Mouse (Mus musculus): Measurements from ENCODE around the gene Gm28043. TPM values are rescaled to one million over a fixed set of nuclear protein-coding genes. Genes with fewer than 3 reads are reported as not detected.

Gm28043 gene
- total and polyA plus RNA-seq, 3 experiments, result 1.3 to 3.4 TPM; not detected in 1

GRCm38 (mm10) chr17:29731953-29732325 is 117.3 kb downstream of the Gm28043 start:
- Histone ChIP-seq H3K9ac (ENCODE audit: control insufficient read depth, low read depth, low read length, poor library complexity, severe bottlenecking) (no peak overlapping the region), H3K4me1 (ENCODE audit: control insufficient read depth in 1 of 2, insufficient read depth in 2 of 2, low read length in 2 of 2) (peaks cover 2 to 4% of the 10 kb centered on the region in 2 experiments; a peak in 3 of 4 replicates), H3K79me2 (ENCODE audit: control insufficient read depth, insufficient read depth, low read length, poor library complexity) (no peaks in the 10 kb centered on the region), H3K27me3 (ENCODE audit: control insufficient read depth in 1 of 2, insufficient read depth in 2 of 2, low read length in 2 of 2) (no peaks in the 10 kb centered on the region), H3K36me3 (ENCODE audit: control insufficient read depth in 1 of 2, insufficient read depth in 2 of 2, low read length in 2 of 2) (0 out of 4 replicates have a peak, but pooled peaks cover 0 to 3% of the 10 kb centered on the region in 2 experiments), H3K4me3 (ENCODE audit: control insufficient read depth in 1 of 2, insufficient read depth in 1 of 2, low read depth in 2 of 2, low read length in 2 of 2) (no peak overlapping the region), H3K9me3 (replicated peaks; ENCODE audit: insufficient read depth, low read length) (no peaks in the 10 kb centered on the region), H3K27ac (ENCODE audit: control insufficient read depth, low read depth, low read length) (no peak overlapping the region)
- no peak for DNase-seq (ENCODE audit: low read depth, low spot score)
- no peak for TF ChIP-seq RAD21 (IDR thresholded peaks at IDR 0.05; ENCODE audit: low read depth, low read length)
- TF ChIP-seq POLR2AphosphoS2 (IDR thresholded peaks at IDR 0.05; ENCODE audit: low read length), result no peak
- no peak for TF ChIP-seq CTCF (IDR thresholded peaks at IDR 0.05 in 2 of 3, conservative IDR thresholded peaks at IDR 0.05 in 1 of 3; ENCODE audit: control insufficient read depth in 1 of 3, insufficient read depth in 1 of 3, low read depth in 2 of 3, low read length in 3 of 3, poor library complexity in 1 of 3, severe bottlenecking in 1 of 3)
- TF ChIP-seq JUND (IDR thresholded peaks at IDR 0.05; ENCODE audit: low read depth, low read length), result no peak
- no peak for TF ChIP-seq MYB (IDR thresholded peaks at IDR 0.05; ENCODE audit: low read depth, low read length)
- TF ChIP-seq POLR2AphosphoS5 (IDR thresholded peaks at IDR 0.05; ENCODE audit: borderline replicate concordance, low read depth, low read length), result no peak
- no peak for TF ChIP-seq ZMIZ1 (IDR thresholded peaks at IDR 0.05; ENCODE audit: low read depth, low read length)
- TF ChIP-seq NELFE (IDR thresholded peaks at IDR 0.05; ENCODE audit: low read depth, low read length), result no peak
- TF ChIP-seq TBP (IDR thresholded peaks at IDR 0.05; ENCODE audit: low read depth, low read length), result no peak
- TF ChIP-seq EP300 (IDR thresholded peaks at IDR 0.05; ENCODE audit: low read depth in 1 of 2, low read length in 2 of 2), result no peak
- no peak for TF ChIP-seq UBTF (IDR thresholded peaks at IDR 0.05; ENCODE audit: borderline replicate concordance, insufficient read depth, low read depth, low read length)

GRCm38 (mm10) chr17:29732522-29732921 is 117.8 kb downstream of the Gm28043 start:
- H3K27ac ChIP-seq (ENCODE audit: control insufficient read depth, low read depth, low read length), result no peak overlapping the region
- no peak overlapping the region for H3K4me3 ChIP-seq (ENCODE audit: control insufficient read depth in 1 of 2, insufficient read depth in 1 of 2, low read depth in 2 of 2, low read length in 2 of 2)
- no peaks in the 10 kb centered on the region for H3K27me3 ChIP-seq (ENCODE audit: control insufficient read depth in 1 of 2, insufficient read depth in 2 of 2, low read length in 2 of 2)
- H3K9me3 ChIP-seq (replicated peaks; ENCODE audit: insufficient read depth, low read length), result no peaks in the 10 kb centered on the region
- H3K36me3 ChIP-seq (ENCODE audit: control insufficient read depth in 1 of 2, insufficient read depth in 2 of 2, low read length in 2 of 2), result 0 out of 4 replicates have a peak, but pooled peaks cover 0 to 3% of the 10 kb centered on the region in 2 experiments
- TF ChIP-seq TCF12 (IDR thresholded peaks at IDR 0.05; ENCODE audit: low read depth, low read length) (no peak), NELFE (IDR thresholded peaks at IDR 0.05; ENCODE audit: low read depth, low read length) (no peak), EP300 (IDR thresholded peaks at IDR 0.05; ENCODE audit: low read depth in 1 of 2, low read length in 2 of 2) (no peak), ELF1 (IDR thresholded peaks at IDR 0.05; ENCODE audit: low read depth, low read length) (no peak), ETS1 (IDR thresholded peaks at IDR 0.05; ENCODE audit: low read depth, low read length) (no peak), RAD21 (IDR thresholded peaks at IDR 0.05; ENCODE audit: low read depth, low read length) (no peak), ZNF384 (IDR thresholded peaks at IDR 0.05; ENCODE audit: low read depth, low read length) (no peak)
- H3K4me1 ChIP-seq (ENCODE audit: control insufficient read depth in 1 of 2, insufficient read depth in 2 of 2, low read length in 2 of 2), result peaks cover 2 to 4% of the 10 kb centered on the region in 2 experiments; a peak in 3 of 4 replicates
- DNase-seq (ENCODE audit: low read depth, low spot score), result no peak
- H3K9ac ChIP-seq (ENCODE audit: control insufficient read depth, low read depth, low read length, poor library complexity, severe bottlenecking), result no peak overlapping the region
- H3K79me2 ChIP-seq (ENCODE audit: control insufficient read depth, insufficient read depth, low read length, poor library complexity), result no peaks in the 10 kb centered on the region
